Mouse (Mus musculus) ES-E14 (cell line): Measurements from ENCODE around the gene Dok7. TPM values are rescaled to one million over a fixed set of nuclear protein-coding genes. Genes with fewer than 3 reads are reported as not detected.

Experiments
- DNase-seq: peaks from one replicate; pipeline ENCODE4 v3.0.0-alpha.2; 2013; ENCODE audit warnings: low read depth, low spot score
- H3K27ac ChIP-seq: 2 replicates; pipeline ENCODE4 v1.5.1; 2012; ENCODE audit warnings: low read depth, mild to moderate bottlenecking, low read length, moderate library complexity, mixed read lengths; ENCODE audit not compliant: poor library complexity, insufficient read depth, severe bottlenecking
- H3K36me3 ChIP-seq: 2 replicates; pipeline ENCODE4 v1.6.1; 2012; ENCODE audit warnings: mild to moderate bottlenecking, low read length, moderate library complexity, mixed read lengths; ENCODE audit not compliant: control insufficient read depth, poor library complexity, insufficient read depth, severe bottlenecking
- H3K4me1 ChIP-seq, 2 experiments: fragments of 150-350 bp in 1 of 2; sonication (generic) in 1 of 2; 2 replicates each; pipeline ENCODE4 v1.6.1; 2012; ENCODE audit warnings: low read length in 2 of 2, mild to moderate bottlenecking in 1 of 2, mixed read lengths in 1 of 2; ENCODE audit not compliant: control insufficient read depth in 2 of 2, insufficient read depth in 2 of 2, poor library complexity in 1 of 2
- H3K4me3 ChIP-seq, 2 experiments: fragments of 150-350 bp in 1 of 2; sonication (generic) in 1 of 2; 2 replicates each; pipeline ENCODE4 v1.5.1; 2012; ENCODE audit warnings: low read length in 2 of 2, low read depth in 1 of 2, mild to moderate bottlenecking in 1 of 2, mixed read lengths in 1 of 2; ENCODE audit not compliant: insufficient read depth in 1 of 2, poor library complexity in 1 of 2, severe bottlenecking in 1 of 2
- H3K9ac ChIP-seq: 2 replicates; pipeline ENCODE4 v1.6.1; 2012; ENCODE audit warnings: low read depth, mild to moderate bottlenecking, low read length, mixed read lengths; ENCODE audit not compliant: poor library complexity, insufficient read depth, severe bottlenecking
- H3K9me3 ChIP-seq: fragments of 150-350 bp; sonication (generic); 2 replicates; pipeline ENCODE4 v1.6.1; 2012; ENCODE audit warnings: low read depth, mild to moderate bottlenecking, low read length; ENCODE audit not compliant: control insufficient read depth, insufficient read depth
- CHD2 ChIP-seq: IDR thresholded peaks from 2 replicates; pipeline ENCODE4 v1.6.1; 2014; ENCODE audit warnings: mild to moderate bottlenecking, low read depth, low read length, inconsistent platforms
- HCFC1 ChIP-seq: IDR thresholded peaks from 2 replicates; pipeline ENCODE4 v1.6.1; 2012; ENCODE audit warnings: low read length, inconsistent platforms, borderline replicate concordance; ENCODE audit not compliant: insufficient read depth
- MAFK ChIP-seq: IDR thresholded peaks from 2 replicates; pipeline ENCODE4 v1.6.1; 2014; ENCODE audit warnings: mild to moderate bottlenecking, low read depth, low read length, inconsistent platforms; ENCODE audit not compliant: insufficient read depth
- ZC3H11A ChIP-seq: IDR thresholded peaks from 2 replicates; pipeline ENCODE4 v1.6.1; 2012; ENCODE audit warnings: low read depth, mild to moderate bottlenecking, inconsistent platforms, low read length, borderline replicate concordance
- ZNF384 ChIP-seq: IDR thresholded peaks from 2 replicates; pipeline ENCODE4 v1.6.1; 2012; ENCODE audit warnings: low read depth, low read length, inconsistent platforms
- in situ Hi-C, 2 experiments: fragments of 600-800 bp; cut with MboI; formaldehyde crosslinking; loops; one replicate each; pipeline ENCODE4 v1.15.1; 2025; ENCODE audit warnings: low sequenced_read_pairs in 2 of 2, inconsistent platforms in 1 of 2; ENCODE audit not compliant: unreplicated experiment in 2 of 2
- total RNA-seq: library from RNA; depleted of rRNA; stranded (reverse); fragments of 300-350 nt; gene quantifications from 2 replicates; pipeline ENCODE4 v1.2.3, GENCODE M21; 2012; rRNA removed

The Dok7 gene
- total RNA-seq, result 0.18 and 1.2 TPM in 2 replicates

DNA sequence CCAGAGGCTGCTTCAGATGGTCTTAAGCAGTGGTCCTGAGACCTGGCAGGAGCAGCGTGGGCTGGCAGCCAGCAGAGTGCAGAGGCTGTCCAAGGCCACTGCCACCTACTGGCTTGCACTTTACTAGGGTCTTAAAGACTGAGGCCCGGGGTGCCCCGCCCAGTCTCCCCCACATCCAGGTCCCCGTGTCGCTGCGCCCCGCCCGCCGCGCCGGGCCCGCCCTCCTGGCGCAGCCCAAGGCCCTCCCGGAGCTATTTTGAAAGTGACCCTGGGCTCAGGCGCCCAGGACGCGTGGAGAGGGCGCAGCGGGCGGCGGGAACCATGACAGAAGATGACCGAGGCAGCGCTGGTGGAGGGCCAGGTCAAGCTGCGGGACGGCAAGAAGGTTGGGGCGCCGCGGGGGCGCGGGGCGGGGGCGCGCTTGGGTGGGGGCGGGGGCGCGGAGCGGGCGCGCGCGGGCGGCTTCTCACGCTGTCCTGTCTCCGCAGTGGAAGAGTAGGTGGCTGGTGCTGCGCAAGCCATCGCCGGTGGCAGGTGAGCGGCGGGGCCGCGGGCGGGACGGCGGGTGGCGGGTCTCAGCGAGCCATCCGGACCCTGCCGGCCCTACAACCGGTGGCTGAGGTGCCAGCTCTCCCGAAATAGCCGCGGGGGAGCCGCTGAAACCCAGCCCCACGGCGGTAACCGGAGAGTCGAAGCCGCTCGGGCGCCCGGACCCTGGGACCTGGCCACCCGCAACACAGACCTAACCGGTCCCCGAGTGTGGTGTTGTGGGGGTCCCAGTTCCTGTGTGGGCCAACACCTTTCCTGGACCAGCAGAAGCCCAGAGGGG, at the start of gene Dok7:
Gene Dok7, plus strand, starts transcription at position 163 of the 829 bp plus-strand sequence.
- in situ Hi-C loops, result no loop called here
- H3K9ac ChIP-seq, result peak within 1 kb of the TSS; percentile 67
- H3K4me1 ChIP-seq, result no peaks in the 10 kb centered on the region
- TF ChIP-seq MAFK (no peak), HCFC1 (no peak), ZNF384 (no peak), CHD2 (no peak), ZC3H11A (no peak)
- no peak within 1 kb of the TSS for H3K27ac ChIP-seq
- DNase-seq, result no peak
- no peaks in the 10 kb centered on the region for H3K36me3 ChIP-seq
- H3K4me3 ChIP-seq, result peak within 1 kb of the TSS; percentile 67 to 72
- H3K9me3 ChIP-seq, result no peaks in the 10 kb centered on the region

DNA sequence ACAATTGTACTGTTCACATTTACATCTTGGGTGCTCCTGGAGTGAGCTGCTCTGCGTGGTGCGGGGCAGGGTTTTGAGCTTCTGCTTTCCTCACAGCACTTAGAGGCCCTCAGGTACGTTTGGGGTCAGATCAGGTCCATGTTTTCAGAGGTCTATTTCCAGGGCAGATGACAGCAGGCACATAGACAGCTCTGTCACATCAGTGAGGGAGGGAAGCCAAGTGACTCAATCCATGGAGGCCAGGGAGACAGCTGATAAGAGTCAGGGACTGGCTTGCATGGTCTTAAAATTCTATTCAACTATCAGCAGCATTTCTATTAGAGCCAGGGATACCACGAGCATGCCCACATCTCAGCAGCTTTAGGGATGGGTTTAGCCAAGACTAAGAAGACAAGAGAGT, 47.4 kb upstream of the Dok7 start:
- Histone ChIP-seq H3K36me3 (no peaks in the 10 kb centered on the region), H3K9me3 (no peaks in the 10 kb centered on the region), H3K4me3 (no peak overlapping the region), H3K4me1 (no peaks in the 10 kb centered on the region), H3K27ac (no peak overlapping the region), H3K9ac (no peak overlapping the region)
- TF ChIP-seq ZC3H11A (no peak), HCFC1 (no peak), MAFK (no peak), ZNF384 (no peak), CHD2 (no peak)
- in situ Hi-C loops, result no loop called here
- DNase-seq, result no peak

DNA sequence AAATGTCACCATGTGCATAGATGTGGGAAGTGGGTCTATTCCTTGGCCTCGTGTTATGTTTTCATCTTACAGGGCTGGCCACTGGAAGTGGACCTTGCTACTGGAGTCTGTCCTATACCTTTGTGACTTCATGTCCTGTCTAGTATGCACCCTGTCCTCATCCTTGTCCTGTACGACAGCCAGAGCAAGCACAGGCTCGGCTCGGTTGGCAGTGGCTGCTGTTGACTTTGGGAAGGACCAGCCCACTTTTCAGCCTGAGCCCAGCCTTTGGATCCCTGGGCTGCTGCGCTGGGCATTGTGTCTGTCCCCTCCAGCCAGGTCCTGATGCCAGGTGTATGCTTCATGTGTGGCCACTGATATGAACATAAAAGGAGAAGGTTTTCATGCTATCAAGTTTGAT, 45.9 kb upstream of the Dok7 start:
- no peaks in the 10 kb centered on the region for H3K36me3 ChIP-seq

DNA sequence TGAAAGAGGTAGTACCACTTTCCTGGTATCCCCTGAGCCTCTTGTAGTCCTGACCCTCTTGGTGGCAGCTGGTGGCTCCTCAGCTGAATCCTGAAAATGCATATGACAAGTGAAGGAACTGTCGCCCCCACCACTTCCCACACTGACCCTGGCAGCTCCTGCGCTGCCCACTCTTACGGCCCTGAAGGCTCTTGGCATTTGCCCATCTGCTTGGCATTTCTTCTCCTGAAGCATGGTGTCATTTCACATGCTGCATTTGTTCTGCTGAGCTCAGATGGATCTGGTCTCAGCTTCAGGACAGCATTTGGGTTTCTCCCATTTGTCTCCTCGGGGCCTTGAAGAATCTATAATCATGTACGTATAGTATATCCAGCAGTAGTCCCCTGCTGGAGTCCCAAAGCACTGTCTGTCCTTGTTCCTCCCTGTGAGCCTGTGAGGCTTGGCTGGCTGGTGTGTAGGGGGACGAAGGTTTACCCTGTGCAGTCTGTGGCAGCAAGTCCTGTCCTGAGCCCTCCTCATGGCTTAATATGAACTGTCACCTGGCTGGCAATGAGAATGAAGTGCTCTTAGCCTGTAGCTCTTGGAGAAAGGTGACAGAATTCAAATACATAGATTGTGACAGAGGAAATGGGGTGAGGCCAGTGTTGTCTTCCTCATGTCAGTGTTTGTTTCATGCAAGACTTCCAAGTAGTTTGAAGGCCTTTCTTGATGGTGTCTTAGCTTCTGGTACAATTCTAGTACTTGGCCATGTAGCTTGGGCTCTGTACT, 45.2 kb upstream of the Dok7 start:
- DNase-seq, result no peak
- H3K36me3 ChIP-seq, result no peaks in the 10 kb centered on the region
- no peak overlapping the region for H3K4me3 ChIP-seq
- no peaks in the 10 kb centered on the region for H3K4me1 ChIP-seq
- in situ Hi-C loops, result no loop called here
- H3K9me3 ChIP-seq, result no peaks in the 10 kb centered on the region
- H3K27ac ChIP-seq, result no peak overlapping the region
- no peak overlapping the region for H3K9ac ChIP-seq
- no peak for TF ChIP-seq ZNF384
- TF ChIP-seq ZC3H11A, result no peak
- TF ChIP-seq CHD2, result no peak
- TF ChIP-seq HCFC1, result no peak
- no peak for TF ChIP-seq MAFK

More for the DNA sequence above, 45.9 kb upstream of the Dok7 start:
- Histone ChIP-seq H3K4me1 (no peaks in the 10 kb centered on the region), H3K4me3 (no peak overlapping the region), H3K9ac (no peak overlapping the region), H3K9me3 (no peaks in the 10 kb centered on the region), H3K27ac (no peak overlapping the region; the same call in 1 of the 2 replicates)
- TF ChIP-seq CHD2, result no peak
- in situ Hi-C loops, result no loop called here
- DNase-seq, result no peak
